Mouse (Mus musculus) hindlimb bud, embryonic 11.5 days (tissue): Measurements from ENCODE around the gene N4bp2l2.

ENCODE experiments used
- DNase-seq: peaks from one replicate; pipeline ENCODE4 v3.0.0-alpha.2; 2012; ENCODE audit warnings: low read depth, low spot score; ENCODE audit errors: extremely low spot score

The N4bp2l2 gene

GRCm38 (mm10) chr5:150598202-150599119 lies 67.5 kb downstream of the N4bp2l2 start:
- DNase-seq, result no peak

- no peak for DNase-seq
Observed at GRCm38 (mm10) chr5:150597088-150597487, 68.9 kb downstream of the N4bp2l2 start, which contains the start of gene N4bp2l1. TSS of gene N4bp2l1 (minus strand) at chr5:150597188.

GRCm38 (mm10) chr5:150595366-150596016 lies 70.5 kb downstream of the N4bp2l2 start:
- no peak for DNase-seq

- DNase-seq, result no peak
Observed at GRCm38 (mm10) chr5:150594649-150595339, 71.2 kb downstream of the N4bp2l2 start.

GRCm38 (mm10) chr5:150593756-150594648 lies 72.0 kb downstream of the N4bp2l2 start:
- no peak for DNase-seq

GRCm38 (mm10) chr5:150592904-150593755 lies 72.9 kb downstream of the N4bp2l2 start:
- DNase-seq, result no peak

DNA sequence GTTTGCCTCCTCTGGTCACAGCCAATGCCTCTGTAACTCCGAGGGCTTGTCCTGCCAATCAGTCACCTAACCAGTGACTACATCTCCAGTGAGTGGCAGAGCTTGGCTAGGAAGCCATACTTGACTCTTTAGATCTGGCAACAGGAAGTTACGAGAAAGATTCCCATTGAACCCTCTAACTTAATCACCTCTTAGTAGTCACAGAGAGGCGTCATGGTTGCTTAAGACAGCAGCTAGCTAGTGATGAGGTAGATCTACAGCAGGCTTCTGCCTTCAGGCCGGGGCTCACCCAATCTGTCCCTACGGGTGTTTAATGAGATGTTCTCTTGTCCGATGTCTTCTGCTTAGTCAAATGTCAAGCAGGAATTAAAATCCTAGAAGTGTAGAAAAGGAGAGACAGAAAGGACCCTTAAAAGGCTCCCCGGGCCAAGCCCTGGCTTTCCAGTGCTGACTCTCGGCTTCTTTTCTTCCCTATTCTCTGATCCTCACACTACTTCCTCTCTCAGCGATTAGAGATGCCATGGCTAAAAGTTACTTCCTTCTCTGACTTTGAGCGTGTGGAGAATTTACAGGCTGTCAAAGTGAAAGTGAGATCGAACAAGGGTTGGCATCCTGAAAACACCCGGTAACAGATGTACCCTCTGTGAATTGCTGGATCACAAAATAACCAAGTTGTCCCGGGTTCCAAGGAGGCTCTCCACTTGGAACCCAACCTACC lies 73.6 kb downstream of the N4bp2l2 start:
- DNase-seq, result no peak

DNA sequence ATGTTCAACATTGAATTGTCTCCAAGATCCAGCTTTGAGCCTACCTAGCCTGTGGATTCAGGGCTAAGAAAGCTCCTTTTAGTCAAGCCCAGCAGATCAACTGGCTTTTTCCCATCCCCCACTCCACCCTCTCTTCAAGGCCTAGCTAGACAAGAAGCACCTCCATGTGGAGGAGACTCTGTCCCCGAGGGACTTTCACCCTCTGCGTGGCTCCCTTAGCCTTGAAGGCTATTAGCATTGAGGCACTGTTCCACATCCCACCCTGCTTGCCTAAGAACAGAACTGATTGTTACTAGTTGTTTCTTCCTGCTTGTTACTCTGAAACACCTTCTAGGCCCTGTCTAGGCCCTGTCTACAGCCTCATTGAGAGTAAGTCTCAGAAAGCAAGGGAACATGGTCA lies 76.0 kb downstream of the N4bp2l2 start:
- no peak for DNase-seq

DNA sequence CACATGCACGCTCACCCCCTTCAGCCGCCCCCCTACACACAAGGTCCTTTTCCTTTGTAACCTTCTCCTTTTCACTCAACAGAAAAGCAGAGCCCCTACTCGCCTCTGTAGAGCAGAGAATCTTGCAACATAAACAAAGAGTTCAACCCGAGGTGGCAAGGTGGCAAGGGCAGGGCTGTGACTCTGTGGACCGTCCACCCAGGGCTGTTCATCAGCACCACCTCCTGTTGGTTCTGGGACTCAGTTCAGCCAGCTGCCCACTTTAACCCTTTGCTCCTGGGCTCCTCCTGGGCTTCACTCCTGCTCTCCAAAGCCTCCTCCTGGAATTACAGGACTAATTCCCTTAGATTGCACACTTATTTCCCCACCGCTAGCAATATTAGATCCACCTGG lies 81.7 kb downstream of the N4bp2l2 start:
- DNase-seq, result no peak

GRCm38 (mm10) chr5:150583622-150584336 lies 82.2 kb downstream of the N4bp2l2 start:
- no peak for DNase-seq

DNA sequence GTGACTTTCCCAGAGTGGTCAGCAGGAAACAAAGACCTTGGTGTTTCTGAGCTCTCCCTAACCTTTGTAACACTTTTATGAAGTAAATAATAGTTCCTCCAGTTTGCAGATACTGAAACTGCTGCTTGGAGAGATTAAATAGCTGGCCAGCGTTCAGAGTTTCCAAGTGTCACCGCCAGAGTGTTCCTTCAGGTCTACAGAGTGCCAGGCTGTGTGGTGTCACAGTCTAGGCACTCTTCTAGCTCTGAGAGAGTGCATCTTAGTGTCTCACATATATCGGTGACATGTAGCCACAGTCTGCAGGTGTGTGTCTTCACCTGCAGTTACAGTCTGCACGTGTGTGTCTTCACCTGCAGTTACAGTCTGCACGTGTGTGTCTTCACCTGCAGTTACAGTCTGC lies 82.8 kb downstream of the N4bp2l2 start:
- DNase-seq, result no peak

DNA sequence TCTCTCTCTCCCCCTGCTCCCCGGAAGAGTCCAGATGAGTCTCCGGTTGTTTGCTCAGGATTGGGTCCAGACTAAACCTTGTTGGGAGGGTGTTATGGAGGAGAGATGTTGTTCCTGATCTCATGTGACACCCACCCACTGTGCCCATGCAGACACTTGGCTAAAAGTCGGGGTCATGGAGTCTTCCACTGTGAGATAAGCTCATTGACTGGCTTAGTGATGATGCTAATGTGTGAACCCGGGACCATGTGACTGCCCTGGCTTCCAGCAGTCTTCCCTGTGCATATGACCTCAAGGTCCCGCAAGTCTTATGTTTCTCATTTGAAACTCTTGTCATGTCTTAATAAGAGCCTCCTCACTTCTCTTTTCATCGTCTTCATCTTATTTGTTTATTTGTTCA lies 84.8 kb downstream of the N4bp2l2 start:
- no peak for DNase-seq

DNA sequence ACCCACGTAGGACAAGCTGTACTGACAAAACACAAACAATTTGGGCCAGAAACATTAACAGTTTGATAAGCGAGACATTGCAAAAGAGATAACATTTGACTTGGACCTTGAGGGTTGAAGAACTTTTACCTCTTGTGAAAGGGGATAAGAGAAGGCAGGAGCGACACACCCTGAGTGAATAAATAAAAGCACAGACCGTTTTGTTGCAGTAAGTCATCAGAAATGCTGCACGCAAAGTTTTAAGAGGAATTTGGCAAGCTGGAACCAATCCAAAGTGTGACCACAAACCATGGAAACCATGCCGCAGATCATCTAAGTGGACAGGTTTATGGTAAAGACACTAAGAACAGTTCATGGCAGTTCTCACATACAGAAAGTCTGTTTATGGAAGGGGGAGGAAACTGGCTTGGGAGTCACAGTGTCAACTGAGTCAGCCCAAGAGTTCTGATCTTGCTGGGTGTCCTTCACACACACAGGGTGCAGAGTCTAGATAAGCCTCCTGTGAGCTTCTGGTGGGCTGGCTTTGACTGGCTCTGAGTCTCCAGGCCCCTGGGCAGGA lies 87.3 kb downstream of the N4bp2l2 start:
- DNase-seq, result no peak

GRCm38 (mm10) chr5:150576832-150577231 lies 89.2 kb downstream of the N4bp2l2 start:
- no peak for DNase-seq

DNA sequence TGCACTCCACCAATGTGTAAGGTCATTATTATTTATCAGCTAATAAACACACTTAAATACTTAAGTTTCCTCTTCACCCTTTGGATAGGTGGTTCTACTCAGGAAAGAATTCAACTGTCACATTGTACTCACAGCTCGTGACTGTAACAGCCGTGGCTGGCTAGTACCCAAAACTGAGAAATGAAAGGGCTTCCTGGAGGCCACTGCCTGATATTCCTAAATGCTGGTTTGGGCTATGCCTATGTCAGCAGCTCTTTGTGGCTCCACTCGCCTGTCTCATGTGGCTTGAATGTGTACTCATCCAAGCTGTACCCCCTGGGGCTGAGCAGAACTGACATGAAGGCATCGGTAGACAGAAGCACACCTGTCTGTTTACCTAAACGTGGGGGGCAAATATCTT lies 91.1 kb downstream of the N4bp2l2 start:
- no peak for DNase-seq

DNA sequence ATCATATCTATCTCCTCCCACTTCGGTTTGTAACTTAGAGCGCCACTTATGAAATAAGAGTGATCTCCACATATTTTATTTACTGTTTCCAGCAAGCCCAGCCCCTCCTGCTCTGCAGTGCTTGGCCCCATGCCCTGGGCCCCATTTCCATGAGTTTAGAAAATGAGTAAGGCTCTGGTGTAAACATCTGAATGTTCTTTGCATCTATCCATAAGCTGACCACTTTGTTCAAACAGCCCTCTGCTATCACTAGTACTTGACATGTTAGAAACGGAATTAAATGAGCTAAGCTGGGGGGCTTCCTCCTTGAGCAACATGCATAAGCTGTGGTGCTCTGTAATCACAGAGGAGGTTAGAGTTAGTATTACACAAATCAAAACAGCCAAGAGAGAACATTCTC lies 91.6 kb downstream of the N4bp2l2 start:
- no peak for DNase-seq

DNA sequence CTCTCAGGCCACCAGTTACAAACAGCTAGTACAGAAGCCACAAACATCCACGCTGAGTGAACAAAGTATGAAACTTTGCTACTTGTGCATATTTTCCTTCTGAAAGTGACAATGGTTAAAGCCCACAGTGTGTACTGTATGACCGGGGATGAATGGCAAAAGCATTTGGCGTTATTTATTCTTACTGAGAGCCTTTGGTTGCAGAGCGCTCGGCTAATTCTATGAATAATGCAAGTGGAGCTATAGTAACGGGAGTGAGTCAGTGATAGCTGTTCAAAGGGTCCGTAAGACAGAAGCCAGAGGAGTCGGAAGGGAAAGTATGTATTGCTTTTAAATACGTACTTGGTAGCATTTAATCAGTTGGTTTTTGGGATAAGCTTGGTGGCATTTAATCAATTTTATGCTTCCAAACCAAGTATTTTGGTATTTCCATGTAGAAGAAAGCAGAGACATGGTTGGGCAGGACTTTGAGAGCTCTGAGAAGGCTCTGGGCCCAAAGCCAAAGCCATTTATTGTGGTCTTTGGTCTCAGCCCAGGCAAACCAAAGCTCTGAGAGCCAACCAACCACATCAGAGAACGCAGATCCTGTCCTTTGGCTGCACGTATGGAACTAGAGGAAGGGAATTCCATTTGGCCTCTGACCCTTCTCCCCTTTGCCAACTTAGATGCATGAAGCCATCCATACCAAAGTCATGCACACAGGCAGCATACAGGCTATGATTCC lies 95.3 kb downstream of the N4bp2l2 start:
- no peak for DNase-seq
